In genomic region chr10:96845906-96846305, GRCm38 (mm10) we compare ENCODE assay signal across 27 mouse cellular contexts.
DNase-seq lines count a peak whose midpoint lies in the region; ATAC-seq and TF ChIP-seq lines count a peak whose summit lies in the region.
"Had no signal": no experiment of that assay in that cellular context is flagged by ENCODE, and none has a peak within 500 bp of the region (broad histone marks: within the 10 kb centered on the region; RNA-seq: fewer than 3 reads in every experiment).

No protein-coding gene starts in this region.

- peak; percentile 49 for DNase-seq in cerebellum, adult 11-12 months
- DNase-seq in midbrain, postnatal 0 days (ENCODE audit: low spot score): no peak
- no peak for DNase-seq in midbrain, embryonic 10.5 days (ENCODE audit: low spot score)
- peak; percentile 46 to 57 for DNase-seq in cerebellum, postnatal 14 days
- DNase-seq in frontal cortex, postnatal 14 days (ENCODE audit: low spot score in 2 of 2): no peak
- DNase-seq in right cerebral cortex, postnatal 4 days: no peak
- DNase-seq: adrenal gland, adult 2 months; adrenal gland, postnatal 14 days; B cell, adult 2 months; gastrocnemius, postnatal 10 days; gastrocnemius, postnatal 36 days; heart, postnatal 10 days; heart, postnatal 36 days; kidney, adult 11 months; kidney, adult 8-10 months had no signal

- WGBS in midbrain, postnatal 0 days: 57% methylated on average over 4 of the region's 4 CpGs
- WGBS in midbrain, embryonic 10.5 days: 70% methylated on average over 4 of the region's 4 CpGs

- H3K36me3 ChIP-seq in midbrain, postnatal 0 days (ENCODE audit: insufficient read depth, low read length): no peaks in the 10 kb centered on the region
- no peaks in the 10 kb centered on the region for H3K36me3 ChIP-seq in midbrain, embryonic 10.5 days
- H3K36me3 ChIP-seq: embryonic facial prominence, embryonic 12.5 days; embryonic facial prominence, embryonic 15.5 days; forebrain, embryonic 15.5 days; G1E; heart, embryonic 12.5 days; heart, embryonic 15.5 days; hindbrain, embryonic 10.5 days; hindbrain, embryonic 13.5 days; intestine, embryonic 15.5 days had no signal

- H3K4me2 ChIP-seq in midbrain, postnatal 0 days (ENCODE audit: low read depth, low read length, poor library complexity, severe bottlenecking): no peak overlapping the region
- H3K4me2 ChIP-seq: embryonic facial prominence, embryonic 12.5 days; embryonic facial prominence, embryonic 15.5 days; forebrain, embryonic 15.5 days; heart, embryonic 12.5 days; heart, embryonic 15.5 days; hindbrain, embryonic 13.5 days; intestine, embryonic 15.5 days had no signal

- H3K27me3 ChIP-seq in midbrain, postnatal 0 days (ENCODE audit: insufficient read depth, low read length): no peaks in the 10 kb centered on the region
- H3K27me3 ChIP-seq in midbrain, embryonic 10.5 days (ENCODE audit: low read depth, poor library complexity, severe bottlenecking): no peaks in the 10 kb centered on the region
- H3K27me3 ChIP-seq: CH12.LX; embryonic facial prominence, embryonic 12.5 days; embryonic facial prominence, embryonic 15.5 days; forebrain, embryonic 15.5 days; heart, embryonic 12.5 days; heart, embryonic 15.5 days; hindbrain, embryonic 13.5 days; intestine, embryonic 15.5 days had no signal

- H3K4me1 ChIP-seq in midbrain, postnatal 0 days (ENCODE audit: insufficient read depth, low read length): no peaks in the 10 kb centered on the region
- H3K4me1 ChIP-seq in midbrain, embryonic 10.5 days: peaks cover 11% of the 10 kb centered on the region
- H3K4me1 ChIP-seq: embryonic facial prominence, embryonic 12.5 days; heart, embryonic 15.5 days; hindbrain, embryonic 13.5 days; intestine, embryonic 15.5 days had no signal

- ATAC-seq in cerebellum, adult (ENCODE audit: insufficient number of reproducible peaks, low FRiP score, low TSS enrichment): no peak
- ATAC-seq in midbrain, postnatal 0 days (ENCODE audit: low FRiP score): no peak
- ATAC-seq: forebrain, embryonic 15.5 days; hindbrain, embryonic 16.5 days; intestine, embryonic 15.5 days had no signal

- no peaks in the 10 kb centered on the region for H3K9me3 ChIP-seq in midbrain, postnatal 0 days (ENCODE audit: low read length)
- H3K9me3 ChIP-seq in midbrain, embryonic 10.5 days (replicated peaks): no peaks in the 10 kb centered on the region
- H3K9me3 ChIP-seq: embryonic facial prominence, embryonic 12.5 days; embryonic facial prominence, embryonic 15.5 days; forebrain, embryonic 15.5 days; heart, embryonic 12.5 days; heart, embryonic 15.5 days; hindbrain, embryonic 10.5 days; hindbrain, embryonic 13.5 days; intestine, embryonic 15.5 days had no signal

- no peak overlapping the region for H3K4me3 ChIP-seq in midbrain, postnatal 0 days (ENCODE audit: low read depth, low read length)
- no peak overlapping the region for H3K4me3 ChIP-seq in midbrain, embryonic 10.5 days
- H3K4me3 ChIP-seq: embryonic facial prominence, embryonic 12.5 days; embryonic facial prominence, embryonic 15.5 days; forebrain, embryonic 15.5 days; heart, embryonic 12.5 days; heart, embryonic 15.5 days; hindbrain, embryonic 10.5 days; hindbrain, embryonic 13.5 days; intestine, embryonic 15.5 days had no signal

- 0 out of 2 replicates have a peak, but pooled peaks have one; percentile 12 for TF ChIP-seq CTCF in midbrain, postnatal 0 days (IDR thresholded peaks at IDR 0.05)

- no peak overlapping the region for H3K27ac ChIP-seq in midbrain, postnatal 0 days (ENCODE audit: low read depth, low read length)
- H3K27ac ChIP-seq in midbrain, embryonic 10.5 days (replicated peaks): no peak overlapping the region
- H3K27ac ChIP-seq: embryonic facial prominence, embryonic 12.5 days; embryonic facial prominence, embryonic 15.5 days; forebrain, embryonic 15.5 days; heart, embryonic 15.5 days; hindbrain, embryonic 10.5 days; hindbrain, embryonic 13.5 days; intestine, embryonic 15.5 days had no signal

- H3K9ac ChIP-seq in midbrain, postnatal 0 days (replicated peaks; ENCODE audit: low read length, poor library complexity, severe bottlenecking): no peak overlapping the region
- H3K9ac ChIP-seq: embryonic facial prominence, embryonic 12.5 days; embryonic facial prominence, embryonic 15.5 days; forebrain, embryonic 15.5 days; heart, embryonic 12.5 days; heart, embryonic 15.5 days; hindbrain, embryonic 13.5 days; intestine, embryonic 15.5 days had no signal

Comparison
In these comparisons a context has a peak if more than half of its experiments do, and no peak if none do; other contexts are left out.
1. DNase-seq: peak in cerebellum, adult 11-12 months (single experiment) and cerebellum, postnatal 14 days (2 of 2); none in midbrain, postnatal 0 days (single experiment), midbrain, embryonic 10.5 days (single experiment), frontal cortex, postnatal 14 days (0 of 2) and right cerebral cortex, postnatal 4 days (single experiment).